Mouse (Mus musculus) lung, adult 2 months (tissue): ENCODE data around the gene Vmn2r118.

ENCODE experiments used
- CTCF ChIP-seq: fragments of 200-500 bp; IDR thresholded peaks from 2 replicates; pipeline ENCODE4 v1.5.1; 2011; ENCODE audit warnings: mild to moderate bottlenecking, low read length, control low read depth; ENCODE audit not compliant: insufficient read depth
- POLR2A ChIP-seq: fragments of 200-500 bp; IDR thresholded peaks from 2 replicates; pipeline ENCODE4 v1.6.1; 2011; ENCODE audit warnings: low read depth, mild to moderate bottlenecking, control low read depth, low read length, borderline replicate concordance; ENCODE audit errors: extremely low read depth

- TF ChIP-seq POLR2A (no peak), CTCF (no peak)
Observed at GRCm38 (mm10) chr17:55625092-55625491, at the start of gene Vmn2r118.
